Mouse (Mus musculus): ENCODE measurements at regions not wholly inside any gene's neighbourhood (a gene's known extent, or its start where the extent isn't known, plus 50 kb on each side); places are given as distances from the start of the nearest gene placed in this dataset.

DNA sequence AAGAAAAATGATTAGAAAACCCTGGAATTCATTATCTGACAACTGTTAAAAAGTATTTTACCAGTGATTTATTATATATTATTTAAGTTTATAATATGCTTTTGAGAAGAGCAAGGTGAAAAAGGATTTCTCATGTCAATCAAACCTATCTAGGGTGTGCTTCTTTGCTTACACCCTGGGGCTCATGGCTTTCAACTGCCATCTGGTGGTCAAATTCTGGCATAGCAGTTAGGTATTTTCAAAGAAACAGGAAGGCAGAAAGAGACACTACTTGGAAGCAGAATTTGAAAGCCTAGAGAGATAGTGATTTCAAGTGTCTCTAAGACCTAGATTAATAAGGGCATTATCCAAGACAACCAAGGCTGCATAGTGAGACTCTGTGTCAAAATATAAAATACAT, 167.8 kb upstream of the Amot start:
- ATAC-seq (replicated peaks; ENCODE audit: poor library complexity, severe bottlenecking): peak; percentile 78

GRCm38 (mm10) chrX:145651647-145652046, 146.7 kb upstream of the Amot start:
- no peak for ATAC-seq (replicated peaks; ENCODE audit: poor library complexity, severe bottlenecking)

GRCm38 (mm10) chrX:145619649-145620048, 114.7 kb upstream of the Amot start:
- ATAC-seq (replicated peaks; ENCODE audit: poor library complexity, severe bottlenecking): no peak

DNA sequence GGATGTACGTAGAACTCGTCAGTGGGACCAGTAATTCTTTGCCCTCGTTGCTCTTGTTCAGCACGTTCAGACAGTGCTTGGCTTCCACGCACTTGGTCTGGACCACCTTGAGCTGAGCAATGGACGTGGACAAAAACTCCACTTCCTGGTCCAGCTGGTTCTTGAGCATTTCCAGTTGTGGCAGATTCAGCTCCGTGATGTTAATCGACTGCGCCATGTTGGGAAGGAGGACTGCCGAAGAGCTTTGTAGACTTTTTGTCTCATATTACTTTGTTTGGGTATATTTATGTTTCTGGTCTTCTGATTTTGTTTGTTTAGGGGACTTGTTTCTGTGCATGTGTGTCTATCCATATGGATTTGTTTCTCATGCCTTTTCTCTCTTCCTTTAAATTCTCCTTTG, 97.1 kb upstream of the Amot start:
- ATAC-seq (replicated peaks; ENCODE audit: poor library complexity, severe bottlenecking): no peak

DNA sequence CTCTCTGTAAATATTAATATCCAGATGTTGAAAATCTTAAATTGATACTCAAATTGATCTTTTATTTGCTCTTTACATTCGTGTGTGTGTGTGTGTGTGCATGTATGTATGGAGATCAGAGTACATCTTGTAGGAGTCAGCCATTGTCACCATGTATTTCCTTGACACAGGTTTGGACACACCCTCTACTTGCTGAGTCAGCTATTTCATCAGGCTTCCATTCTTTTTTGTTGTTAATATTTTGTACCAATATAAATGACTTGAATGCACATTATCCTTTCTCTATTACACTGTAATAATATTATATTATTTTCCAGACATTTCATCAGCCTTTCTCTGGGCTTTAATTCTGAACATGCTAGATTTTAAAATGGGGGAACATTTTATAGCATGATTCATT, 85.8 kb upstream of the Amot start:
- no peak for ATAC-seq (replicated peaks; ENCODE audit: poor library complexity, severe bottlenecking)

GRCm38 (mm10) chrX:145567528-145567927, 62.5 kb upstream of the Amot start:
- peak; percentile 95 for ATAC-seq (replicated peaks; ENCODE audit: poor library complexity, severe bottlenecking)

- no peak for ATAC-seq (replicated peaks; ENCODE audit: poor library complexity, severe bottlenecking)
Observed at GRCm38 (mm10) chrX:145567073-145567472, 62.1 kb upstream of the Amot start.

GRCm38 (mm10) chrX:145558881-145559280, 53.9 kb upstream of the Amot start:
- ATAC-seq (replicated peaks; ENCODE audit: poor library complexity, severe bottlenecking): no peak
